Mouse (Mus musculus) bone marrow, adult 2 months (tissue): ENCODE data around the gene Hoxa3.

Source experiments
- CTCF ChIP-seq: fragments of 200-500 bp; IDR thresholded peaks from 2 replicates; pipeline ENCODE4 v1.5.1; 2011; ENCODE audit warnings: low read length, control low read depth; ENCODE audit not compliant: control insufficient read depth, insufficient read depth
- POLR2A ChIP-seq: fragments of 200-500 bp; IDR thresholded peaks from 2 replicates; pipeline ENCODE4 v1.6.1; 2011; ENCODE audit warnings: low read depth, mild to moderate bottlenecking, control low read depth, low read length, borderline replicate concordance; ENCODE audit not compliant: control insufficient read depth

DNA sequence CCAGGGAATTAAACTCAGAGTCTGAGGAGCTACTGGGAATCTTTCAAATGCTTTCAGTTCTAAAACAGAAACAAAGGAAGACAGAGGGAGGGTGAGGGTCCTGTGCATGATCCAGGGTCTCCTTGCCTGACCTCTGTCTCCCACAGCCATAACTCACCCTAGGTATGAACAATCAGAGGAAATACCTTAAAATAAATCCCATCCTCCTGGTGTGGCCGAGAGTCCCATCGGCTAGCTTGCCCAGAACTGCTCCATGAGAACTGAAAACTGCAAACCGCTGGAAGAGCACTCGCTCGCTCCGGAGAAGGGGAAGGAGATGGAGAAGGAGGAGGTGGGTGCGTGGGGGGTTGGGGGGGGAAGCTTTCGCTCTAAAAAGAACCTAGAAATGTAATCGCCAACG is 33.4 kb downstream of the Hoxa3 start:
- no peak for TF ChIP-seq CTCF
- TF ChIP-seq POLR2A: no peak
